12 mouse cellular contexts compared by ENCODE assay signal in the genomic region with DNA sequence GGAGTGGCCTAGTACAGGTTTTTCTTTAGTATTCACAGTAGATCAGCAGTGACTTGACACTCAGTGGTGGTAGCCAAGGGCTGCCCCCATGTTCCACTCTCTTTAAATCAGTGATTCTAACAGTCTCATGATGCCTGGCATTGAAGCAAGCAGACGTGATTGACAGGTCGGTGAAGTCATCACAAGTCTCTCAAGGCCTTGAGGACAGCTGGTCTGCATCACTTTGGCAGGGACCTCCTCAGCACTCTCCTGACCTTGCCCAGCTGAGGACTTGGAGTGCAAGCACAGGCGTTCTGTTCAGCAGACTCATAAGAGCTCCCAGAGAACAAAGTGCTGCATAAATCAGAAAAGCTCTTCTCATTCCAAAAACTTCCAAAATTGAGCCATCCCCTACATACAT.
DNase-seq lines count a peak whose midpoint lies in the region; ATAC-seq lines count a peak whose summit lies in the region.
"Had no signal": no experiment of that assay in that cellular context is flagged by ENCODE, and none has a peak within 500 bp of the region (broad histone marks: within the 10 kb centered on the region; RNA-seq: fewer than 3 reads in every experiment).

No protein-coding gene starts in this region.

- H3K4me3 ChIP-seq in midbrain, embryonic 11.5 days (ENCODE audit: low read depth, low read length): no peak overlapping the region
- H3K4me3 ChIP-seq in midbrain, embryonic 16.5 days (ENCODE audit: low read depth, low read length): no peak overlapping the region
- H3K4me3 ChIP-seq in heart, embryonic 12.5 days: no peak overlapping the region
- no peak overlapping the region for H3K4me3 ChIP-seq in midbrain, embryonic 14.5 days (replicated peaks; ENCODE audit: low read depth, low read length)
- H3K4me3 ChIP-seq: embryonic facial prominence, embryonic 12.5 days; intestine, embryonic 15.5 days; neural tube, embryonic 13.5 days had no signal

- H3K4me2 ChIP-seq in midbrain, embryonic 11.5 days: no peak overlapping the region
- H3K4me2 ChIP-seq in midbrain, embryonic 16.5 days (ENCODE audit: low read length): no peak overlapping the region
- H3K4me2 ChIP-seq in heart, embryonic 12.5 days: no peak overlapping the region
- H3K4me2 ChIP-seq in midbrain, embryonic 14.5 days (ENCODE audit: low read length): no peak overlapping the region
- H3K4me2 ChIP-seq: embryonic facial prominence, embryonic 12.5 days; intestine, embryonic 15.5 days; neural tube, embryonic 13.5 days had no signal

- no peaks in the 10 kb centered on the region for H3K9me3 ChIP-seq in midbrain, embryonic 11.5 days (ENCODE audit: control insufficient read depth, low read length)
- H3K9me3 ChIP-seq in midbrain, embryonic 16.5 days (replicated peaks; ENCODE audit: control insufficient read depth, low read length, poor library complexity, severe bottlenecking): no peaks in the 10 kb centered on the region
- H3K9me3 ChIP-seq in heart, embryonic 12.5 days (replicated peaks): no peaks in the 10 kb centered on the region
- H3K9me3 ChIP-seq in midbrain, embryonic 14.5 days (ENCODE audit: control insufficient read depth, low read length): no peaks in the 10 kb centered on the region
- H3K9me3 ChIP-seq: embryonic facial prominence, embryonic 12.5 days; intestine, embryonic 15.5 days; neural tube, embryonic 13.5 days had no signal

- DNase-seq in cerebellum, postnatal 10 days: peak; percentile 59 to 72
- no peak for DNase-seq in cerebellum, adult 9-10 months
- no peak for DNase-seq in midbrain, embryonic 11.5 days (ENCODE audit: low spot score, missing footprints)
- peak; percentile 24 for DNase-seq in midbrain, embryonic 14.5 days
- no peak for DNase-seq in thymus, postnatal 36 days
- DNase-seq in right cerebral cortex, adult 2 months (ENCODE audit: low spot score in 2 of 2): no peak

- H3K27ac ChIP-seq in midbrain, embryonic 11.5 days (ENCODE audit: low read depth, low read length): no peak overlapping the region
- no peak overlapping the region for H3K27ac ChIP-seq in midbrain, embryonic 16.5 days (ENCODE audit: low read length)
- H3K27ac ChIP-seq in heart, embryonic 12.5 days (ENCODE audit: poor library complexity, severe bottlenecking): no peak overlapping the region
- H3K27ac ChIP-seq in midbrain, embryonic 14.5 days (replicated peaks; ENCODE audit: low read depth, low read length): no peak overlapping the region
- H3K27ac ChIP-seq: embryonic facial prominence, embryonic 12.5 days; intestine, embryonic 15.5 days; liver, embryonic 14.5 days; neural tube, embryonic 13.5 days had no signal

- WGBS in midbrain, embryonic 11.5 days: 65% methylated on average over 3 of the region's 3 CpGs
- WGBS in midbrain, embryonic 16.5 days: 57% methylated on average over 3 of the region's 3 CpGs
- WGBS in heart, embryonic 12.5 days: 18% methylated on average over 3 of the region's 3 CpGs
- 57% methylated on average over 3 of the region's 3 CpGs for WGBS in midbrain, embryonic 14.5 days

- H3K4me1 ChIP-seq in midbrain, embryonic 11.5 days (ENCODE audit: control insufficient read depth, insufficient read depth, low read length): no peaks in the 10 kb centered on the region
- H3K4me1 ChIP-seq in midbrain, embryonic 16.5 days (ENCODE audit: control insufficient read depth, insufficient read depth, low read length): no peaks in the 10 kb centered on the region
- H3K4me1 ChIP-seq in heart, embryonic 12.5 days (replicated peaks): peaks cover 20% of the 10 kb centered on the region
- no peaks in the 10 kb centered on the region; the same call in 1 of the 2 replicates for H3K4me1 ChIP-seq in midbrain, embryonic 14.5 days (ENCODE audit: control insufficient read depth, insufficient read depth, low read length)
- H3K4me1 ChIP-seq: neural tube, embryonic 13.5 days had no signal

- ATAC-seq in midbrain, embryonic 11.5 days (ENCODE audit: low FRiP score): peak; percentile 27
- no peak for ATAC-seq in midbrain, embryonic 16.5 days
- ATAC-seq in heart, embryonic 12.5 days (ENCODE audit: insufficient number of reproducible peaks, low FRiP score): peak; percentile 51
- ATAC-seq in midbrain, embryonic 14.5 days (ENCODE audit: low FRiP score, low TSS enrichment): no peak
- ATAC-seq: intestine, embryonic 15.5 days had no signal

- no peaks in the 10 kb centered on the region for H3K36me3 ChIP-seq in midbrain, embryonic 11.5 days (ENCODE audit: control insufficient read depth, insufficient read depth, low read length)
- H3K36me3 ChIP-seq in midbrain, embryonic 16.5 days (ENCODE audit: control insufficient read depth, insufficient read depth, low read length): no peaks in the 10 kb centered on the region
- no peaks in the 10 kb centered on the region for H3K36me3 ChIP-seq in heart, embryonic 12.5 days
- H3K36me3 ChIP-seq in midbrain, embryonic 14.5 days (ENCODE audit: control insufficient read depth, insufficient read depth, low read length): no peaks in the 10 kb centered on the region
- H3K36me3 ChIP-seq: embryonic facial prominence, embryonic 12.5 days; intestine, embryonic 15.5 days; neural tube, embryonic 13.5 days had no signal

- no peaks in the 10 kb centered on the region for H3K27me3 ChIP-seq in midbrain, embryonic 11.5 days (ENCODE audit: control insufficient read depth, insufficient read depth, low read length)
- no peaks in the 10 kb centered on the region for H3K27me3 ChIP-seq in midbrain, embryonic 16.5 days (ENCODE audit: control insufficient read depth, insufficient read depth, low read depth, low read length)
- no peaks in the 10 kb centered on the region for H3K27me3 ChIP-seq in heart, embryonic 12.5 days (replicated peaks)
- H3K27me3 ChIP-seq in midbrain, embryonic 14.5 days (ENCODE audit: control insufficient read depth, insufficient read depth, low read length): no peaks in the 10 kb centered on the region
- H3K27me3 ChIP-seq: embryonic facial prominence, embryonic 12.5 days; intestine, embryonic 15.5 days; neural tube, embryonic 13.5 days had no signal

- no peak overlapping the region for H3K9ac ChIP-seq in midbrain, embryonic 11.5 days (ENCODE audit: low read length)
- no peak overlapping the region for H3K9ac ChIP-seq in midbrain, embryonic 16.5 days (ENCODE audit: low read depth, low read length)
- H3K9ac ChIP-seq in heart, embryonic 12.5 days: no peak overlapping the region
- H3K9ac ChIP-seq in midbrain, embryonic 14.5 days (replicated peaks; ENCODE audit: low read length): no peak overlapping the region
- H3K9ac ChIP-seq: embryonic facial prominence, embryonic 12.5 days; intestine, embryonic 15.5 days; liver, embryonic 14.5 days; neural tube, embryonic 13.5 days had no signal

Comparison
In these comparisons a context has a peak if more than half of its experiments do, and no peak if none do; other contexts are left out.
1. DNase-seq: peak in cerebellum, postnatal 10 days (2 of 2) and midbrain, embryonic 14.5 days (single experiment); none in cerebellum, adult 9-10 months (single experiment), midbrain, embryonic 11.5 days (single experiment), thymus, postnatal 36 days (0 of 2) and right cerebral cortex, adult 2 months (0 of 2).
2. ATAC-seq: peak in midbrain, embryonic 11.5 days (single experiment) and heart, embryonic 12.5 days (single experiment); none in midbrain, embryonic 16.5 days (single experiment) and midbrain, embryonic 14.5 days (single experiment).